In genomic region chr4:114994218-114994617, GRCm38 (mm10) we compare ENCODE assay signal across 22 mouse cellular contexts.
"Had no signal": no experiment of that assay in that cellular context is flagged by ENCODE, and none has a peak within 500 bp of the region (broad histone marks: within the 10 kb centered on the region; RNA-seq: fewer than 3 reads in every experiment).

No protein-coding gene starts in this region.

- H3K27me3 ChIP-seq: liver, embryonic 12.5 days; liver, embryonic 15.5 days; neural tube, embryonic 12.5 days had no signal

- H3K4me1 ChIP-seq: limb, embryonic 12.5 days; limb, embryonic 15.5 days; neural tube, embryonic 12.5 days; neural tube, embryonic 15.5 days had no signal

- H3K27ac ChIP-seq: layer of hippocampus, adult 2 months; left cerebral cortex, adult 2 months; limb, embryonic 12.5 days; limb, embryonic 15.5 days; liver, embryonic 12.5 days; liver, embryonic 15.5 days; neural tube, embryonic 12.5 days; neural tube, embryonic 15.5 days; stomach, postnatal 0 days had no signal

- ATAC-seq: liver, embryonic 12.5 days had no signal

- H3K36me3 ChIP-seq: limb, embryonic 12.5 days; limb, embryonic 15.5 days; liver, embryonic 12.5 days; liver, embryonic 15.5 days; neural tube, embryonic 12.5 days; neural tube, embryonic 15.5 days had no signal

- H3K4me3 ChIP-seq: layer of hippocampus, adult 2 months; left cerebral cortex, adult 2 months; limb, embryonic 12.5 days; limb, embryonic 15.5 days; liver, embryonic 12.5 days; liver, embryonic 15.5 days; neural tube, embryonic 12.5 days; neural tube, embryonic 15.5 days had no signal

- H3K9me3 ChIP-seq: limb, embryonic 12.5 days; limb, embryonic 15.5 days; liver, embryonic 12.5 days; liver, embryonic 15.5 days; neural tube, embryonic 12.5 days; neural tube, embryonic 15.5 days had no signal

- DNase-seq: kidney, adult 11 months; kidney, adult 9 months; kidney, postnatal 14 days; layer of hippocampus, adult 9-11 months; lung, adult 2 months; lung, postnatal 14 days; lung, postnatal 4 days; midbrain, embryonic 14.5 days; right cerebral cortex, adult 18-20 months; right cerebral cortex, postnatal 14 days; right cerebral cortex, postnatal 4 days; thymus, adult 2 months; thymus, postnatal 25 days had no signal

- H3K9ac ChIP-seq: limb, embryonic 12.5 days; limb, embryonic 15.5 days; liver, embryonic 12.5 days; liver, embryonic 15.5 days; neural tube, embryonic 12.5 days; neural tube, embryonic 15.5 days had no signal
